Mouse (Mus musculus) small intestine, adult 2 months (tissue): Measurements from ENCODE around the gene Wnt9b. TPM values are rescaled to one million over a fixed set of nuclear protein-coding genes. Genes with fewer than 3 reads are reported as not detected.
A peak's percentile ranks its signal among the peaks of the same experiment; 100 is the strongest.

Experiments
- H3K27ac ChIP-seq: fragments of 200-500 bp; 2 replicates; pipeline ENCODE4 v1.5.1; 2012; ENCODE audit warnings: low read depth, low read length, control low read depth, inconsistent platforms; ENCODE audit not compliant: insufficient read depth
- H3K27me3 ChIP-seq: fragments of 200-500 bp; 2 replicates; pipeline ENCODE4 v1.6.1; 2012; ENCODE audit warnings: mild to moderate bottlenecking, moderate library complexity, low read length, inconsistent platforms; ENCODE audit not compliant: control insufficient read depth, insufficient read depth
- H3K36me3 ChIP-seq: fragments of 200-500 bp; 2 replicates; pipeline ENCODE4 v1.6.1; 2012; ENCODE audit warnings: mild to moderate bottlenecking, low read length, control low read depth, inconsistent platforms; ENCODE audit not compliant: control insufficient read depth, insufficient read depth
- H3K4me1 ChIP-seq: fragments of 200-500 bp; 2 replicates; pipeline ENCODE4 v1.6.1; 2012; ENCODE audit warnings: low read length, inconsistent platforms, mixed read lengths; ENCODE audit not compliant: control insufficient read depth, insufficient read depth, insufficient read length
- H3K4me3 ChIP-seq: fragments of 200-500 bp; 2 replicates; pipeline ENCODE4 v1.5.1; 2012; ENCODE audit warnings: low read depth, mild to moderate bottlenecking, control low read depth, inconsistent platforms, low read length, moderate library complexity
- CTCF ChIP-seq: fragments of 200-500 bp; IDR thresholded peaks from 2 replicates; pipeline ENCODE4 v1.5.1; 2012; ENCODE audit warnings: low read depth, mild to moderate bottlenecking, control low read depth, inconsistent platforms, low read length, moderate library complexity, mixed read lengths; ENCODE audit not compliant: insufficient replicate concordance, insufficient read length; ENCODE audit errors: extremely low read depth
- POLR2A ChIP-seq: fragments of 200-500 bp; IDR thresholded peaks from 2 replicates; pipeline ENCODE4 v1.6.1; 2012; ENCODE audit warnings: low read depth, mild to moderate bottlenecking, control low read depth, inconsistent platforms, low read length, moderate library complexity
- WGBS: fragments of 180-500 bp; shearing (Covaris S2); methylation state at CpG from one replicate; pipeline ENCODE4 v1.1.7; 2018; 5-methylcytosine and 5-hydroxymethylcytosine counted together
- polyA plus RNA-seq: library from polyadenylated mRNA; depleted of rRNA; stranded (reverse); fragments of >200 nt; gene quantifications from 2 replicates; pipeline ENCODE4 v1.2.3, GENCODE M21; 2012; rRNA removed

The Wnt9b gene
- 0.04 and 0.10 TPM in 2 replicates for polyA plus RNA-seq

DNA sequence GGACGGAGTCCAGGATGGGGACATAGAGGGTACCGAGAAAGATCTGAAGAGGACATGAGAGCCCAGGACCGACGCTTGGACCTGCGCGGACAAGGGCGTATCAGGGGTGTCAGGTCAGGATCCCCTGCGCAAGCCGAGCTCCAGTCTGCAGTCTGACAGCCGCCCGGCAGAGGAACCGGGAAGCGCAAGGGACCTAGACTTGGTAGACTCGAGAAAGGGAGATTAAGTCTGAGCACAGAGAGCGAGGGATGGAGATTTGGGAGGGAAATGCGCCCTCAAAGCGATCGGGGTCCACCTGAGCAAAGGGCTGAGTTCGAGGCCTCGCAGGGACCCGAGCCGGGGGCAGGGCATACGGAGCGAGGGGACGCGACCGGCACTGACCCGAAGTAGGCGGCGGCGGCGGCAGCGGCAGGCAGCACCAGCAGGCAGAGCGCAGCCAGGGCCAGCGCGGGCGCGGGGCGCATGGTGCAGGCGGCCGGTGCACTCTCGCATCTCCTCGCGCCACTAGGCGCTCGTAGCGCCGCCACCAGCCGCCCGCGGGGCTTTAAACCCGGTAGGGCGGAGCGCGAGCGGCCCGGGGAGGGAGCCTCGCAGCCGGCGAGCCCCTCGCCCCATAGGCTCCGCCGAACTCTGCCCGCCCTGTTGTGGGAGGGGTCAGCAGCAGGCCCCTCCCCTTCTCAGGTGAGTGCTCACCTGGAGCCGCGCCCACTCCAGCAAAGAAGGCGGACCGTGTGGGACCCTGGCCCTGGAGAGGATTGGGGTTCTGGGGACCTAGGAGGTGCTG, at the start of gene Wnt9b:
Wnt9b (minus strand) TSS at position 516 of the 784 bp plus-strand sequence.
- H3K27me3 ChIP-seq: peaks cover 14% of the 10 kb centered on the region
- no peak within 1 kb of the TSS for H3K27ac ChIP-seq
- H3K4me3 ChIP-seq: peak within 1 kb of the TSS; percentile 58
- no peaks in the 10 kb centered on the region for H3K36me3 ChIP-seq
- H3K4me1 ChIP-seq: peaks cover 6% of the 10 kb centered on the region; the same call in 1 of the 2 replicates
- 2% methylated on average over 68 of the region's 68 CpGs for WGBS
- TF ChIP-seq CTCF: no peak
- no peak for TF ChIP-seq POLR2A

DNA sequence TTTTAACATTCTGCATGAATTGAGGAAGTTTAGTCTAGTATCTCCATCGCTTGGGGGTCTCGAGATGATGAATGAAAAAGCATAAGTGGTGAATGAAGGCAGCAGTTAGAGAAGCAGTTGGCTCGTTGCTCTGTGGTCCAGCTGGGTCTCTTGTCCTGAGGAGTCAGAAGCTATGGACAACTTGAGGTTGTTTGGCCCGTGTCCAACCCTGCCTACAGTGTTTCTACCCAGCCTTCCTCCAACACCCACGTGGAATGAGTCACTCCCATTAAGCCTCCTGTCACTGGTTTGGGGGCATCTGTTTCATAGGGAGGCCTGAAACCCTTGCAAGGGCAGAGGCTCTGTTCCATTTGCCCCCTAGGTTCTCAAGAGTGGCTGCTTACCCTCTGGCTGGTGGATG, 40.3 kb upstream of the Wnt9b start:
- WGBS: 43% methylated on average over 5 of the region's 5 CpGs
- Histone ChIP-seq H3K4me1 (no peaks in the 10 kb centered on the region), H3K27ac (no peak overlapping the region), H3K4me3 (no peak overlapping the region), H3K27me3 (no peaks in the 10 kb centered on the region), H3K36me3 (no peaks in the 10 kb centered on the region)
- no peak for TF ChIP-seq CTCF
- no peak for TF ChIP-seq POLR2A

DNA sequence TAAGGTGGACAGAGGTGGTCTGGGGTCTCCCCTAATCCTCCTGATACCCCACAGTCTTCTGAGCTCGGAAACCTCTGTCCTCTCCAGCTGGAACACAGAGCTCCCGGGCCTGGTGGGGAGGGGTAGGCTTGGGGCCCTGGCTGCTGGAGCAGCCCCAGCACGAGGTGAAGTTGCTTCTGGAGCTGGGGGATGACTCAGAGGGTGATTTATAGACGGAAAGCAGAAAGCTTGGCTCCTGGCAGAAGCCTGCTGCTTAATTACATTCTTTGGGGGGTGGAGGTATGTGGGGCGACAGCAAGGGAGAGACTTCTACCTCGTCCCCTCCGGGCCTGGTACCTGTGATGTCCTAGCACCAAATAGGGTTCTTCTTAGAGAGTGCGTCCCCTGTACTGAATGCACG, 30.5 kb upstream of the Wnt9b start:
- Histone ChIP-seq H3K36me3 (no peaks in the 10 kb centered on the region), H3K4me1 (no peaks in the 10 kb centered on the region), H3K4me3 (no peak overlapping the region), H3K27ac (no peak overlapping the region), H3K27me3 (no peaks in the 10 kb centered on the region)
- no peak for TF ChIP-seq CTCF
- no peak for TF ChIP-seq POLR2A
- WGBS: 62% methylated on average over 9 of the region's 9 CpGs

DNA sequence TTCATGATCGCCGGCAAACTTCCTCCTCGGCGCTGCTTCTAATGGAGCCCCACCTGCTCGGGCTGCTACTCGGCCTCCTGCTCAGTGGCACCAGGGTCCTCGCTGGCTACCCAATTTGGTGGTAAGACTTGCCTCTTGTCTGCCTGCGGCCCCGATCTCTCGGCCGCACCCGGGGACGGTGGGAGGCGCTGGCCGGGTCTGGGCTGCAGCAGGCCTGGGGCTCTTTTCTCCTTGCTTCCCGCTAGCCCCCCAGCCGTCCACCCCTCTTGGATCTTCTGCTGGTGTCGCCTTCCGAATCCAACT, 24.6 kb upstream of the Wnt9b start:
- Histone ChIP-seq H3K36me3 (no peaks in the 10 kb centered on the region), H3K27me3 (peaks cover 32% of the 10 kb centered on the region), H3K27ac (no peak overlapping the region), H3K4me3 (peak overlapping the region; percentile 58), H3K4me1 (peaks cover 5% of the 10 kb centered on the region; the same call in 1 of the 2 replicates)
- 4% methylated on average over 19 of the region's 19 CpGs for WGBS
- TF ChIP-seq POLR2A (no peak), CTCF (no peak)

DNA sequence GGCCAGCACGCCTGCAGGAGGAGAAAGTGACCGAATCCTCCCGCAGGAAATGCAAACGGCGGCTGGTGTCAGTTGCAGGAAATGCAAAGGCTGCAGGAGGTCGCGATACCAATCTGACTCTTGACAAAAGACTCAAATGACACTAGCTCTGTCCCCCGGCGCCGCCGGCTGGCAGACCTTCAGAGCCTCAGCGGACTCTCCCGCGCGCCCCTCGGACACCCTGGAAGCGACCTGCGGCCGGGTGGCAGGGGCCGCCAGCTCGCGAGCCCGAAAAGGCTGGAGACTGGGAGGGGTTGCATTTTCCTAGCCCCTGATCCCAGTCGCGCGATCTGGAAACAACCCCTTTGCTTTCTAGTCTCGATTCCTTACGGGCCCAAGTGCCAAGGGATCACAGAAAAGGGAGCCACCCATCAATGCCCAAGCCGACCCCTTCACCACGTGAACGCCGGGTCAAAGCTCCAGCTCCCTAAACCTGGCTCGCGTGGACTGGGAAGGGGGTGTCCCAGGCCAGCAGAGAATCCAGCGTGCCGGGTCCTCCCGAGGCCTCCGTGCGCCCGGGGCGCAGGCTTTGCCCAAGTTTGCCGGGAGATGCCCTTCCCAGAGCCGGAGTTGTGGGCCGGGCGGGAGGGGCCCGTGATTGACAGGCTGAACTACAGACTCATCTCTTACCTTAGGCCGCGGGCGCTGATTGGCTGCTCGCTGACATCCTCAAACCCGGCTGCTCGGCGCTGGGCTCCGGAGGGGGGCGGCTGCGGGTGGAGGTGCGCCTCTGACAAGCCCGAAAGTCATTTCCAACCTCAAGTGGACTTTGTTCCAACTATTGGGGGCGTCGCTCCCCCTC, 24.0 kb upstream of the Wnt9b start, which contains the start of gene Wnt3:
Wnt3 (plus strand) TSS at position 764 of the 841 bp plus-strand sequence.
- Histone ChIP-seq H3K27me3 (peaks cover 32% of the 10 kb centered on the region), H3K27ac (no peak within 1 kb of the TSS), H3K4me1 (peaks cover 5% of the 10 kb centered on the region; the same call in 1 of the 2 replicates), H3K36me3 (no peaks in the 10 kb centered on the region), H3K4me3 (peak within 1 kb of the TSS; percentile 58)
- TF ChIP-seq CTCF: no peak
- no peak for TF ChIP-seq POLR2A
- under 1% methylated on average over 60 of the region's 60 CpGs for WGBS

DNA sequence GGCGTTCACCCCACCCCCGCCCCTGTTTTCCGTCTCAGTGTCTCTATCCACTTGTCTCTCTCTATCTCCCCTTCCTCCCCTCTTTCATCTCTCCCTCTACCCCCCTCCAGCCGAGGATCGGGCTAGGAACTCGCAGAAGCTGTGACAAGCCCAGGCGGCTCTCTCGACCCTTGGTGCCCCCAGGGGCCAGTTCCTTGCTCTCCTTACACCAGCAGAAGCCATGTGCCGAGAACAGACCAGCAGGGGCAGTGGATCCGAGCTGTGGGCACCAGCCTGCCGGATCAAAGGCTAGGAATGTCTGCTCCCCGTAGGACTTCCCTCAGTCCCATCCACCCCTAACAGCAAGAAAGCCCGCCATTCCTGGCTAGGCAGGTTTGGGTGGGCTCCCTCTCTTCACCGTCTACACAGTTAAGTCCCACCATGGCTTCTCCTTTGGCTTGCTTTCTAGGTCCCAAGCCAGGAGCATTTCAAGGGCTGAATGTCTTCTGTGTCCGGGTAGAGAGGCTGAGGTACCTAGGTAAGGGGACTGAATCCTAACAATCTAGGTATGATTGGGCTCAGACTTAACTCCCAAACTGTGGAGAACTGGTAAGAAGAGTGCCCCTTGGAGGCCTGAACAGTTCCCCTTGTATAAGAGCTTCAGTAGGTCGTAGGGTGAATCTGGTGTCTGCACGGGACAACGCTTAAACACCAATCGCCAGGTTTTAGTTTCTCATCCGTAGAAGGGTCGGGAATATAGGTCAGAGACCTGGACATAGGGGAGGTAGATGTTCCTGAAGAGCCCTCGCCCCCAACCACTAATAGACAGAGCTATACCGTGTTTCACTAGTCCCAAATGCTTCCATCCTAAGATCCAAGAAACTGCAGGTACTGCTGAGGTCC, 23.1 kb upstream of the Wnt9b start:
- Histone ChIP-seq H3K4me1 (peaks cover 5% of the 10 kb centered on the region; the same call in 1 of the 2 replicates), H3K27me3 (peaks cover 32% of the 10 kb centered on the region), H3K4me3 (peak overlapping the region; percentile 58), H3K36me3 (no peaks in the 10 kb centered on the region), H3K27ac (no peak overlapping the region)
- WGBS: 4% methylated on average over 23 of the region's 23 CpGs
- TF ChIP-seq POLR2A: no peak
- no peak for TF ChIP-seq CTCF
